Mouse (Mus musculus) gastrocnemius, adult 8-10 months (tissue): ENCODE data around the gene Usp6nl. TPM values are rescaled to one million over a fixed set of nuclear protein-coding genes. Genes with fewer than 3 reads are reported as not detected.

ENCODE experiments used
- DNase-seq, 2 experiments: peaks; one replicate each; pipeline ENCODE4 v3.0.0; 2022; ENCODE audit warnings: low spot score in 2 of 2
- total RNA-seq, 4 experiments: library from RNA; stranded (reverse); gene quantifications; 2 replicates each; pipeline ENCODE4 v1.2.4; 2022

Usp6nl gene
- total RNA-seq, 4 experiments from 2014 or later, result 2.5 to 3.4 (median 2.8) TPM

DNA sequence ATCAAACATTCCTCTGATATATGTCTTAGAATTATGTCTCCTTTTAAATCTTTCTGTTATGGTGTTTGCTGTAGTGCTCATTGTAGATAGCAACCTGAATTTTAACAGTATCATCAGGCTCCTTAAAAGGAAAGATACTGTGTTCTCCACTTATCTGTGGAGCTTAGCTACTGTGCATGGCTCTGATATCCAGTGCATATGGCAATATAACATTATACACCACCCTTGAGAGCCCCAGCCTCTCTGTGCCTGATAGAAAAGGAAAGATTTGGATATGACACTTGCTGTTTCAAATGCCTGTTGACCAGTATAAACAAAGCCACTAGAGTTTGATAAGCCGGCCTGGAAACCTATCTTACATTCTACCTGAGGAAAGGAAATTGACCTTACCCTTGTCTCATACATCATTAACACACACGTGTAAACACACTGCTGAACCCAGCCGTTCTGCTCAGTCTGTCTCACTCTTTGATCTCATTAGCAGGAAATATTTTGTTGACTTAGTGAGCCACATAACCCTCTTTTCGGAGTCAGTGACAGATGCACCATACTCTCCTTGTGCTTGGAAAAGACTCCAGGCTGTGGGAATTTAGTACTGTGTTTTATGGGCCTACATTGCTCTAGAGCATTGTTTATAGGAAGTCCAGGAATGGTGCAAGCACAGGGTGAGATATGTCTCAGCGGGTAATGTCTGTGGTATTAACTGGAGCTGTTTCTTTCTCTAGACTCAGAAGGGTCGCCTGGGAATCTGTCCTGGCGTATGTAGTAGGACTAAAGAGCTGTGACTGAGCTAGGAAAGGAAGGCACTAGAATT, 9.1 kb downstream of the Usp6nl start:
- no peak for DNase-seq

DNA sequence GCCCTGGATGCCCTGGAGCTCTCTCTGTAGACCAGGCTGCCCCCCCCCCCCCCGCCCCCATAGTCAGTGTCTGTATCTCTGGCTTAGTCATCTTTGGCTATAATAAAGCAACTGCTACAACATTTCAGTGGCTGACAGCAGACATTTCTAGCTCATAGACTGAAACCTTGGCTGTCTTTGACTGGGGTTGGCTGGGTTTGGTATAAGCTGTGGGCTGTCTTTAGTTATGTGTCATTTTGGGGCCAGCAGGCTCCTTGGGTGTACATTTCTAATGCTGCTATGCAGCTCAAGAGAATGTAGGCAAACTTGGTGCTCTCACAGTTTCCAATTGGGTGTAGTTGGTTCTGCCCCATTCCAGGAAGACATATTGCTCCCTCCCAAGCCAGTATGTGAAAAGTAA, 11.1 kb downstream of the Usp6nl start:
- DNase-seq, result no peak

DNA sequence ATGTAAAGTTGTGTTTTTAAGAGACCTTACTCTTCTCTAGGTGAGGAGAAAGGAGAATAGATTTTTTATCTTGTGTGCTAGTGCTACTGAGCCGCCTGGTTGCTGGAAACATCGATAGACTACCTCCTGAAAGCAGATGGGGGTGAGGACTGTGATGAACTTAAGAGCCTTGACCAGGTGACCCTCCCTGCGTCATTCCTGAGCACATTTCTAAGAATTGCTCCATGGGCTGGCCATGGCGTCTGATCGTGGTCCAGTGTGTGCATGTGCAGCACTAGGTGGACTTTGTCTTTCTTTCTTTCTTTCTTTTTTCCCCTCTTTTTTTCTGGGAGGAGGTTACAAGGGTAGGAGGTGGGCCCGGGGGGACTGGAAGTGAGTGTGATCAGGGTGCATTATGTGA, 11.5 kb downstream of the Usp6nl start:
- no peak for DNase-seq

DNA sequence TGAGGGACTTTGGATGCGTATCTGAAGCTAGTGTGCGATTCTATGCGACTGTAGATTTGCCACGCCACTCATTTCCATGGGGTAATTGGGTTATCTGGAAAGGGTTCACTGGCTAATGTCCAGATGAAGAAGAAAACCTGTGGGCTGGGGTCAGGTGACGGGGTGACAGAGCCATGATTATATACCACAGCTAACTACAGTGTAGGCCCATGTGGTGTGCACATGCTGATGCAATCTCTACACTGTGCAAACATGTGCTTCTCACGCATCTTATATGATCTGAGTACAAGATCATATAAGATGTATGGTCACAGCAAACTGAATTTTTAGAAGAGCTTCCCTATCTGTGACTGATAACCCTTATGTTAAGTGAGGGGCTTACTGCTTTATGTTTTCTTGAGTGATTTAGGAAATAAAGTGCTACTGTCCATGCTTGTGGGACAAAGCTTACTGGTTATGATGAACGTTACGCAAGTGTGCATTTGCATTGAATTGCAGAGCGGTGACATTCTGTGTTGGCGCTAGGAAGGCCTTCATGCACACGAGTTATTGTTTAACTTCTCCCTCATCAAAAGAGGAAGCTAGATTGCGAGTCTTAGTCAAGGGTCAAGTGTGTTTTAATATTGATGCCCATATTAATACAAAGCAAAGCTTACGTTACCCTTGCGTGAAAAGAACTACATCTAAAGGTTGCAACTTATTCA, 12.7 kb downstream of the Usp6nl start:
- DNase-seq, result no peak

DNA sequence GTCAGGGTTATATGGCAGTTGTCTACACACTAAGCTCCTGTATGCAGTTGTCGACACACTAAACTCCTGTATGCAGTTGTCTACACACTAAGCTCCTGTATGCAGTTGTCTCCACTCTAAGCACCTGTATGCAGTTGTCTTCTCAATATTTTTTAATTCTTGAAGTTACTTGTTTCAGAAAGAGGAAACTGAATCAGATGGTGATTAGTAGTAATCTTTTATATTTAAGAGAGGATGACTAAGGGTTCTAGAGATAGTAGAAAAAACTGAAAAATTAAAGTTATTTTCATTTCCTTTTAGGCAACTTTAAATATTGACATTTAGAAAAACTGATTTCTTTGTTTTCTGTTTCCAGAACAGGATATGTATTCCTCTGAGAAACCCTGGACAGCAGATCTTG, 13.5 kb downstream of the Usp6nl start:
- no peak for DNase-seq

DNA sequence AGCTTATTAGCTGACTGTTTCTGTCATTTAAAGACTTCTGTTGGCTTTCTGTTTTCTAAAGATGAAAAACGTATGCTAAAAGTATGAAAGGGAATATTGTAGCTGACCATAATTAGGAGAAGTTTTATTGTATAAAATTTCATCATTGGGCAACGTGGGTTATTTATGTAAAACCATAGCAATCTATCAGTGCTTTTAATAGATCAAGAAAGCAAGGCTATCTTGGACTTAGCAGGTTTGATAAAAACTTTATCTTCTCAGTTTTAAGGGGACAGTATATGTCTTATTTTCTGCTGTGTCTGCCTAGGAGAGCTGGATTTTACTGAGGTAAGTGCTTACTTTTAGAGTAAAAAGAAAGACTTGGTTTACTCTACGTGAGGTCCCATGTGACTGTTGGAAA, 14.2 kb downstream of the Usp6nl start:
- DNase-seq, result no peak

DNA sequence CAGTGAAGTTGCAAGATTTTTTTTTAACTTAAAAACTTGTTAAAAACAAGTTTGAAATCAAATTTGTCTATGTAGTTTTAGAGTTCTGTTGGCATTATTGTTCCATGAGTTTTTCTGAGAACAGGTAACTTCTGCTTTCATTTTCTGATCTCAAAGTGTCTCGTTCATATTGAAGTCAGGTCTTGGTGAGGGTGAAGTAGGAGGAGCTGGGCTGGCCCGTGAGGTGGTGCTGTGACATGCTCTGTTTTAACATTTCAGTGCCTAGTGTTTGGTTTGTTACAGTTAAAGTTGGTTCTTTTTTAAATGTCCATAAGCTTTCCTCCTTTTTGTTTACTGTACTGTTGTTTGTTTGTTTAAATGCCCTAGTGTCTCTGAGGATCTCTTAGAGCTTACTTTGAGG, 15.0 kb downstream of the Usp6nl start:
- DNase-seq, result no peak

DNA sequence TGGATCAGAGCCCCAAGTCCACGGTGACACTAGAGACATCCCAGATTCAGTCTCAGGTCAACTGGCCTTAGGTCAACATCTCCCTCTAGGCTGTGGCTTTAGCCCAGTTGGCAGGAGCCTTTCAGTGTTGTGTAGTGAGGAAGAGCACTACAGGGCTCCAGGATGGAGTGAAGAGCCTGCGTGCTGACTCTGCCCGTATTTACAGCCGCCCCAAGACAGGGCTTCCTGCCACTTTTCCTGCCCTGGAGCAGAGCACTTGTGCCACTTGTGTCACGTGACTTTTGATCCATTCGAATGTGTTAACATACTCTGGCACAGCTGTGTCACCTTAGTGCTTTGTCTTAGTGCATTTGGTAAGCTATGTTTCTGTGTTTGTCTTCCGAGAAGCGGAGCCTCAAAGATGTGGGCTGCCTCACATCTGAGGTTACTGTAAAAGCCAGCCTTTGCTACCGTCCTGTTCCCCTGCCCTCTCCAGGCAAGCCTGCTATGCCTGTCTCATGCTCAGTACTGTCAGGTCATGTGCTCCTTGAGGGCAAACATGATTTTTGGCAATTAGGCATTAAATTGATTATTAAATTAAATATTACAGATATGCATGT, 15.7 kb downstream of the Usp6nl start:
- DNase-seq, result no peak

DNA sequence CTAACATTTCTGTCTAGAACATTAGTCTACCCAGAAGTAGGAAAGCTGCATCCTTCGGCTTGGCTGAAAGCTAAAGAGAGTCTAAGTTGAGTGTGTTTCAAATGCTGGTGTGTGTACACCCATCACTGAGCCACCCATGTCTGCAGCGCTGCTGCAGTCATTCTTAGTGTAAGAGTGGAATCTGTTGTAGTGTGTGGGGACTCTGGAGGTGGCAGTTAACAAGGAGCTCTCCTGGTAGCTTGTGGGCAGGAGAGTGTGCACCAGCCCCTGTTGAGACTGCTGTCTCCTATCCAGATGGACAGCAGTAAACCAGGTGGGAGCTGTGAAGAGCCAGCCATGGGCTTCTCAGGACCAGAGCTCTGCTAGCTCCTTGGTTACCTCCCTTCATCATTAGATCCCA, 18.0 kb downstream of the Usp6nl start:
- DNase-seq, result no peak

DNA sequence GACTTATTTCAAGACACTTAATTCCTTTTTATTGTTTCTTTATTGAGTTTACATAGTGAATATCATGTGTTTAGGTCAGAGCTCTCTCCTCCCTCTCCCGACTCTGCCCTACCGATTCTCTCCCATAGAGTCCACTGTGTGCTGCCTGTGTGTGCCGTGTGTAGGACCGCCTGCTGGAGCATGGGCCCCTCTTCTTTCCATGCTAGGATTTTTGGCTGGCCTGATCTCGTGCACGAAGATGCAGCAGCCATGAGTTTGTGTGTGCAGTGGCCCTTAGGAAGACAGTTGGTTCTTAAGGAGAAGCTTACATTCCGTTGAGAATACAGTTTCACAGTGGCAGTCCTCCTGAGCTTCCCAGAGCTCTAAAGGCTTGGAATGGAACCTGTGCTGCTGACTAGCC, 19.0 kb downstream of the Usp6nl start:
- DNase-seq, result no peak

DNA sequence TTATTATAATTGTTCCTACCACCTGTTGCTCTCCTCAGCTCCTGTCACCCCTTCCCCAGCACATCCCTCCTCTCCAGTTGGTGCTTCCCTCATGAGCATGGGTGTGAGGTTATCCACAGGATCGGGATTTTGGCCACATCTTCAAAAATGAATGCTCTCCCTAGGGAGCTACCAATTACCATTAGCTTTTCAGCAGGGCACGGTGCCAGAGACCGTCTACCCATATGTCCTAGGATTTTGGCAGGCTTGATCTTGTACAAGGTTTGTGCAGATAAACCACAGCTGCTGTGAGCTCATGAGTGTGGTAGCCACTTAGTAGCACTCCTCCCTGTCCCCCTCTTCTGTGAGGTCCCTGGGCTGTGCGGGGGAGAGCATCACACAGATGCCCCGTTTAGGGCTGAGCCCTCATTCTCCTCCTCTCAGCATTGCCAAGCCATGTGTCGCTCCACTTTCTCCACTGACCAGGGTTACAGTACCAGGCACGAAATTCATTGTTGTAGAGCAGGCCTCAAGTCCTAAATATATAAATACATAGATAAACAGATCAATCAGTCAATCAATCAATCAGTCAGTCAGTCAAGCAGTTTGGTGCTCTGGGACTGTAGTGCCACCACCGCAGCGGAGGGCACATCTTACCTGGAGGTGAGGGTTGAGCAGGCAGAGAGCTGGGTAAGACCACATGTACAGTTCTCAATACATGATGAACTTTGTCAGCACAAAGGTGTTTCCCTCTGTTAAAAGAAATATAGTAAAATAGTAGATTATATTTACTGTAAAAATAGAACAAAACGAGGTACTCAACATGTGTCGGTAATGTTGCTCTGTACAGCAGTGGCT, 27.0 kb downstream of the Usp6nl start:
- DNase-seq, result no peak

DNA sequence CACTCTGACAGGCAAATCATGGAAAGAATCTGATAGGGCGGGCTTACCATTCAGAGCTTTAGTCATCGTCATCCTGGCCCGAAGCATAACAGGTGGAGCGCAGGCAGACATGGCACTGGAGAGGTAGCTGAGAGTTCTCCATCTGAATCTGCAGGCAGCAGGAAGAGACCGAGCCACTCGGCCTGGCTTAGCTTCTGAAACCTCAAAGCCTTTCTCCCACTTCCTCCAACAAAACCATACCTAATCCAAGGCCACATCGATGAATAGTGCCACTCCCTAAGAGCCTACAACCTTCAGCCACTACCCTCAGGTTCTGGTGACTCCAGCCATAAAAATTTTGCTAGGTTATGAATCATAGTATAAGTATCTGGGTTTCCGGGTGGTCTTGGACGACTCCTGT, 27.7 kb downstream of the Usp6nl start:
- DNase-seq, result no peak

DNA sequence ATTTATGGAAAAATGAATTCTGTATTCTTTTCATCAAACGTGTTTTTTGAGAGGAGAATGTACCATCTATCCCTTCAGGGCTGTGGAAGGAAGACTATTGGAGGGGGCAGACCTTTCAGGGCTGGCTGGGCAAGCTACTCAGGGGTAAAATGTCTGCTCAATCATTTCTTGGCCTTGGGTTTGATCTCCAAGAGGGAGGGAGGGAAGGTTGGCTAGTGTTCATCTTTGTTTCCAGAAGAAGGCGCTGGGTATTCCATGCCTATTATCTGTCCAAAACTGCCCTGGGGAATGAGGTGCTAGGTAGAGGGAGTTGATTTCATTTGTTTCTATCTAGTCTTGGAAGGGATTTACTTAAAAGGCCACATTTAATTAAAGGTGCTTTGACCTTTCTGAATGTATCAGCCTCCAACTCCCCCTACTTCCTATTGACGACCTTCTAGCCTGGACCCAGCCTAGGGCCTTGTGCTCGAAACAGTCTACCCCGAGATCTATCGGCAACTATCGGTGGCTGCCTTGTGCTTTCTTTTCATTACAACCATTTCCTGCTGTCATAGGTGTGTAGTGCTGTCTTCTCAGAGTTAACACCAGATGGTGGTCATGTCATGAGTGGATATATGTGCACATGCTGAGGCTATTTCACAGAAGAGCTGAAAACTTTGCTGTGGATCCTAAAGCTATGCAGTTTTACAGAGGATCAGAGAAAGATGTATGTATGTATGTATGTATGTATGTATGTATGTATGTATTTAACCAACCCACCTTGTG, 28.6 kb downstream of the Usp6nl start:
- no peak for DNase-seq

DNA sequence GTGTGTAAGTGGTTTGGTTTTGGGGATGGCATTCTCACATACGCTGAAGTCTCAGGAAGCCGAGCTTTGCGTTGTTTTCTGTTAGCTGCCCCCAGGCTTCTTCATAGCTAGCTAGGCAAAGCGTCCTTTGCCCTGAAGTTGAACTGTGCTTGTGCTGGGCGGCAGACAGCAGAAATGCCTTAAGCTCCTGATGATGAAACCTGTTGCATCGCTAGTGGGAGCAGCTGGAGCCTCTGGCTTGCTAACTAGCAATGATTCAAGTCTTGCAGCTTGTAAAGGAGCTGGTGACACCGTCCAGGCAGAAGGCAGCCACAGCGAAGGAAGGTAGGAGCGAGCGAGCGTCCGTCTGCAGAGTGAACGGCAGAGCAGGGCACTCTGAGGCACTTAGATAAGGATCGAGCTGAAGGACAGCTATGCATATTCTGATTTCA, 30.1 kb downstream of the Usp6nl start:
- no peak for DNase-seq

DNA sequence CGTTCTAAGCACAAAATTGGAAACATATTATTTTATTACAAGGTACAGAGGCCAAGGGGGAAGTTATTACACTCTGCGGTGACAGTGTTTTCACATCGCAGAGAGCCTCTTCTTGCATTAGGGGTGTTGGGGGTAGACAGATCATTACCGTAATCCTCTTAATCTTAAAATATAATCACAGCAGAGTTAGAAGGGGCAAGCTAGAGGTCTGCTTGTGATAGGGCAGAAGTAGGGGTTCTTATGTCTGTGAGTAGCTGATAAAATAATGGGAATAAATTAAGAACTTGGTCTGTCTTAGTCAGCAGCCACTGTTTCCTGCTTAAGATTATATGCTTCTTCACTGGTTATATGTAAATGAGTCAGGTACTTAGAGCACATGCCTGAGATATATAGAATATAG, 30.6 kb downstream of the Usp6nl start:
- no peak for DNase-seq

DNA sequence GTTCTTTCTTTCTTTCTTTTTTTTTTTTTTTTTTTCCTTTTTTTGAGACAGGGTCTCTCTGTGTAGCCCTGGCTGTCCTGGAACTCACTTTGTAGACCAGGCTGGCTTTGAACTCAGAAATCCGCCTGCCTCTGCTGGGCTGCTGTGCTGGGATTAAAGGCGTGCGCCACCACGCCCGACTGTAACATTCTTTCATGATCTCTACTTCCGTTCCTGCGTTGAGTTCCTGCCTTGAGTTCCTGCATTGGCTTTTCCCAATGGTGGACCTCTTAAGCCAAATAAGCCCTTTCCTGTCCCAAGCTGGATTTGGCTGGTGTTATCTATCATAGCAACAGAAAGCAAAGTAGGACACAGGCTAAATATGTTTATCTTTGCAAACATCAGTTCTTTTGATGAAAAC, 34.8 kb downstream of the Usp6nl start:
- DNase-seq, result no peak

DNA sequence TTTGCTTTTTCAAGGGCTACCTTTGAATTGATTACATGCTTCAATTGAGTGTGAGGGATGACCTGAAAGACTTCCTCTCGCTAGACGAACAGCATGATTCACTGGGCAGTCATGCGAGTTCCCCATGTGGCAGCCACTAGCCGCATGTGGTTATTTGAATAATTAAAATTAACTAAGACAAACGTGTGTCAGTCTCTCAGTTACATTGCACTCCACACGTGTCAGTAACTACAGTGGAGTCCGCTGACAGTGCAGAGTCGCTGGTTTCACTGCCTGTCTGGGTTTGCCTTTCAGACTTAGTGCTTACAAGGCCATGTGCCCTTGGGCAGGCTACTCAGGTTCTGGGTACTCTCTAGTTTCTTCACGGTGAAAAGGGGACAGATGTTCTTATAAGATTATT, 37.2 kb downstream of the Usp6nl start:
- no peak for DNase-seq

DNA sequence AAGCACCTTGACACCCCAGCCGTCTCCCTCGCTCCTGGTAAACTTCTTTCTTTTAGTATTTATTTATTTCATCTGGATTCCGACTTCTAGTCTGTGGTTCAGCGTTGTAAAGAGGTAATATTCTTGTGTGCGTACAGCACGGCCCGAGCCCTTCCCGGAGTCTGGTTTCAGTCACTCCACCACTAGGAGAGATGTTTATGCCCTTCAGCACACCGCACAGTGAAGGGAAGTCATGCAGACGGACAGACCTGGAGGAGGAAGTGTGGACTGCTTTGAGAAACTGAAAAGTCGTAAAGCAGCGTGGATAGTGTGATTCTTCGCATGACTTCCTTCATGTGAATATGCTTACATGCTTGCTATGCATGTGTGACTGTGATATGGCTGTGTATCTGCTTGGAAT, 40.7 kb downstream of the Usp6nl start:
- DNase-seq, result no peak

DNA sequence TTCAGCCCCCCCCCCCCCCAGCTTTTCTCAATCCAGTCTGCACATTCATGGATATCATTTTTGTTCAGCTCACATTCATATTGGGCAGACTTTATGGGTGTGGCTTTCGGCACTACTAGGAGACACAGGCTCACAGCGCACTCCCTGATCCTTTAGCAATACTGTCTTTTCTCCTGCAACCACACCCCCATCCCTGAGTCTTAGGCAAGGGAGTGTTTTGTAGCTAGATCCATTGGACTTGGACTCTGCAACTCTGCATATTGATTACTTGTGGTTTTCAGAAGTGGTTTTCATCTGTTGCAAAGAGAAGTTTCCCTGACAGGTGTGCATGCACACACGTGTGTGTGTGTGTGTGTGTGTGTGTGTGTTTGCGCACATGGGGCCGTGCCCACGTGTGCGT, 41.5 kb downstream of the Usp6nl start:
- no peak for DNase-seq

DNA sequence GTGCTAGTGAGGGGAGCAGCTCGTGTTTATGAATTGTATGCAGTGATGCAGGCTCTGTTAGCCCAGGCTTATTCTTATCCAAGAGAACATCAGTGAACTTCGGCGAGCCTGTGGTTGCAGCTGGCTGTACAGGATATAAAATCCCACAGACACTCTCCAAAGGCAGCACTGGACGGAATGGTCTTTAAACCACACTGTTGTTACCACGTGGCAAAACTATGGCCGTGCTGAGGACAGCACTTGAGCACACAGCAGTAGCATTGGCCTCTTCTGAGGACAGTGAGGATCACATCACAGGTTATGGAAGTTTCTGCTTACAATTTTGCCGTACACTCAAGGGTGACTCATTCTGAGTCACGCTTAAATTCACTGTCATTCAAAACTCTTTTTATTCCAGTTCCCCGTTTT, 44.1 kb downstream of the Usp6nl start:
- no peak for DNase-seq

DNA sequence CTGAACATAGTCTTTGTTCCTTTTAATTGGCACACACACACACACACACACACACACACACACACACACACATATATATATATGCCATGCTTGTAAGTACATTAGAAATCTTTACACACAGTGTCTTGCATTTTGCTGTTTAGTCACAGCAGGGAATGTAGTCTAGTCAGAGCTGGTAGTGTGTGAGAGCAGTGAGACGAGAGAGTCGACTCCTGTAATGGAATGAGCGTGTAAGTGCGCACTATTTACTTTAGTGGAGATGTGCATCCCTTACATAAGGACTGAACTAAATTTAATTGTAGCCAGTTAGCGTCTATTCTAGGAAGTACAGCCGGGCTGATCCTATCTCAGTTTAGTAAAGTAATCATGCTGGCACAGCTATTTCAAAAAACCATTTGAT, 44.5 kb downstream of the Usp6nl start:
- no peak for DNase-seq
